Mouse (Mus musculus) heart, postnatal 25 days (tissue): ENCODE data around the gene Aldh3b2. TPM values are rescaled to one million over a fixed set of nuclear protein-coding genes. Genes with fewer than 3 reads are reported as not detected.
A peak's percentile ranks its signal among the peaks of the same experiment; 100 is the strongest.

Experiments used
- DNase-seq: peaks from one replicate; pipeline ENCODE4 v3.0.0; 2022; ENCODE audit warnings: low spot score
- intact Hi-C: fragments of 180-260 bp; cut with DNase I; formaldehyde crosslinking; loops from one replicate; pipeline ENCODE4 v1.15.1; 2025
- total RNA-seq, 2 experiments: library from RNA; stranded (reverse); gene quantifications; 2 replicates each; pipeline ENCODE4 v1.2.3; 2021

Gene Aldh3b2
- total RNA-seq, 2 experiments from 2014 or later: 0.14 to 0.23 TPM

- DNase-seq: no peak
- intact Hi-C loops: loop anchor here (1.0 kb wide), 1 partner anchor 11 kb away; the partner anchor contains the start of gene Ndufv1
These were observed 28.9 kb downstream of the Aldh3b2 start for GRCm38 (mm10) chr19:4000949-4001525.

GRCm38 (mm10) chr19:4001752-4002151 lies 29.6 kb downstream of the Aldh3b2 start:
- intact Hi-C loops: no loop called here
- no peak for DNase-seq

- no peak for DNase-seq
- intact Hi-C loops: no loop called here
These were observed 31.0 kb downstream of the Aldh3b2 start, which contains the start of gene Doc2g for GRCm38 (mm10) chr19:4003112-4003511. TSS of gene Doc2g (plus strand) at chr19:4003313.

- intact Hi-C loops: no loop called here
- no peak for DNase-seq
These were observed 31.5 kb downstream of the Aldh3b2 start for GRCm38 (mm10) chr19:4003641-4004040.

GRCm38 (mm10) chr19:4004331-4004730 lies 32.2 kb downstream of the Aldh3b2 start:
- intact Hi-C loops: no loop called here
- DNase-seq: no peak

- DNase-seq: no peak
- intact Hi-C loops: no loop called here
These were observed 33.0 kb downstream of the Aldh3b2 start for GRCm38 (mm10) chr19:4005091-4005490.

- intact Hi-C loops: no loop called here
- no peak for DNase-seq
These were observed 33.8 kb downstream of the Aldh3b2 start for GRCm38 (mm10) chr19:4005971-4006370.

- no peak for DNase-seq
- intact Hi-C loops: no loop called here
These were observed 39.0 kb downstream of the Aldh3b2 start for GRCm38 (mm10) chr19:4011086-4011485.

- intact Hi-C loops: loop anchor here (1.0 kb wide), 2 partner anchors 12 to 66 kb away; partner anchors contain the start of genes Gm49405 and Nudt8
- peak; percentile 96 for DNase-seq
These were observed 40.4 kb downstream of the Aldh3b2 start, which contains the start of gene Ndufv1 for GRCm38 (mm10) chr19:4012432-4013022. TSS of gene Ndufv1 (minus strand) at chr19:4012806.

GRCm38 (mm10) chr19:4013066-4013465 lies 40.9 kb downstream of the Aldh3b2 start:
- no peak for DNase-seq
- intact Hi-C loops: no loop called here

- intact Hi-C loops: loop anchor here (5.0 kb wide), 1 partner anchor 212 kb away; no protein-coding TSS in a partner anchor
- no peak for DNase-seq
These were observed 42.7 kb downstream of the Aldh3b2 start for GRCm38 (mm10) chr19:4014802-4015201.

- intact Hi-C loops: loop anchor here (5.0 kb wide), 1 partner anchor 212 kb away; no protein-coding TSS in a partner anchor
- DNase-seq: no peak
These were observed 43.5 kb downstream of the Aldh3b2 start for GRCm38 (mm10) chr19:4015635-4016034.

- intact Hi-C loops: loop anchor here (5.0 kb wide), 1 partner anchor 209 kb away; no protein-coding TSS in a partner anchor
- DNase-seq: no peak
These were observed 45.9 kb downstream of the Aldh3b2 start for GRCm38 (mm10) chr19:4017921-4018587.

GRCm38 (mm10) chr19:4018743-4019583 lies 46.8 kb downstream of the Aldh3b2 start:
- intact Hi-C loops: loop anchor here (1.0 to 5.0 kb wide), 2 partner anchors 29 to 208 kb away; no protein-coding TSS in a partner anchor
- DNase-seq: peak; percentile 71

GRCm38 (mm10) chr19:4023185-4023584 lies 51.1 kb downstream of the Aldh3b2 start:
- intact Hi-C loops: no loop called here
- no peak for DNase-seq

- DNase-seq: no peak
These were observed 55.4 kb downstream of the Aldh3b2 start for GRCm38 (mm10) chr19:4027576-4027975.

More at GRCm38 (mm10) chr19:4027576-4027975, 55.4 kb downstream of the Aldh3b2 start:
- intact Hi-C loops: no loop called here
